Mouse (Mus musculus) embryonic stem cell, embryonic (primary cell): ENCODE data around the gene Eddm3b.

Experiments
- CTCF ChIA-PET, 4 experiments: fragments of 300-600 bp in 2 of 4; fragments of 350-600 bp in 2 of 4; sonication (Branson Sonifier 250); formaldehyde crosslinking; loops; one replicate each; lab custom pipeline; 2022; ENCODE audit warnings: inconsistent platforms in 2 of 4; lab: Charles Lee
- POLR2A ChIA-PET, 4 experiments: fragments of 300-600 bp in 2 of 4; fragments of 350-600 bp in 2 of 4; sonication (Branson Sonifier 250); formaldehyde crosslinking; loops; one replicate each; lab custom pipeline; 2022; ENCODE audit warnings: antibody characterized with exemption in 4 of 4, inconsistent platforms in 1 of 4; lab: Charles Lee

The Eddm3b gene

DNA sequence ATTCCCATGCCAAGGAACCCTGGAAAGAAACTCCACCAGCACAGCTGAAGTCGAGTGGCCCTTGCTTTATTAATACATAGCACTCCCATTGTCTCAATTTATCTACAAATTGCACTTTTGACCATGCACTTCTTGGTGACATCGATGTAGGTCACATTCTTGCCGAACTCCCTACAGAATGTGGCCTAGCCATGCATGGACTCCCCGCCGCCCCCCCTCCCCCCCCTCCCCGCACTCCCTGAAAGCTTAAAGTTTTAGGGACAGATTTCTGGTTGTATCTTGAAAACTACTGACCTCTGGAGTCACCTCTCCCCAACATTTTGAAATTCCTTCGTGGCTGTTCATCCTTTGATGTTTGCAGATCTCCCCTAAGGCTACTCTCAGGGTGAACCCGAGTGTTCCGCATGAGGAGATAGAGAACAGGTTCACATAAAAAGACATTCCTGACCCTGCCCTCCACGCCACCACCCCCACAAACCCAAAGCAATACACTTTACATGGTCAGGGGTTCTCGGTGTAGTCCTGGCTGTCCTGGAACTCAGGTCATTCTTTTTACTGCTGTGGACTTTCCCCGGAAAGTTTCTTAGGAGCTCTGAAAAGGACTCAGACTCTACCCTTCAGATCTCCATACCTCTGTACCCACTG, at the start of gene Eddm3b:
Gene Eddm3b (plus strand): TSS at position 511 of the 645 bp plus-strand sequence.
- ChIA-PET POLR2A (interaction anchor here in 1 of 4 experiments (1.2 kb wide), 1 partner anchor 16 kb away, joined by 3 read pairs; no protein-coding TSS in a partner anchor), CTCF (no interaction called here)

- CTCF ChIA-PET = interaction anchor here in 3 of 4 experiments (0.6 to 1.1 kb wide), 9 partner anchors 9 to 682 kb away, joined by 3 to 9 read pairs (median 3); no protein-coding TSS in a partner anchor
- POLR2A ChIA-PET = interaction anchor here in 2 of 4 experiments (0.6 to 2.6 kb wide), 5 partner anchors 20 to 131 kb away, joined by 3 to 8 read pairs (median 4); partner anchors contain the start of genes Ang (in 1 of the 2) and Rnase4 (in 1 of the 2)
Observed at GRCm38 (mm10) chr14:51068956-51069355, 45.3 kb upstream of the Eddm3b start.

DNA sequence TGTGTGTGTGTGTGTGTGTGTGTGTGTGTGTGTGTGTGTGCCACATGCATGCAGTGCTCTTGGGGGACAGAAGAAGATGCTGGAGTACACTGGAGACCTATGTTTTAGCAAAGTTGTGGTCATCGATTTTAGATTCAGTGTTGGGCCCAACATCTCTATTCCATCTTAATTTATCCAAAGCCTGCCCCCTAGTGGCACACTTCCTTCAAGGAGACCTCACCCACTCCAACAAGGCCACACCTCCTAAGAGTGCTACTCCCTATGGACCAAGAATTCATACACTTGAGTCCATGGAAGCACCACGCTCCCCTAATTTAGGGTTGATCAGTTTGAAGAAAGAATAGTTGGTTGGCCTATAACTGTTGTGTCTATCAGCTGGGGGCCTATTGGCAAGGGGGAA, 44.6 kb upstream of the Eddm3b start:
- ChIA-PET CTCF (interaction anchor here in 3 of 4 experiments (0.6 to 0.7 kb wide), 7 partner anchors 8 to 683 kb away, joined by 3 to 9 read pairs (median 3); no protein-coding TSS in a partner anchor), POLR2A (interaction anchor here in 2 of 4 experiments (0.6 to 2.6 kb wide), 6 partner anchors 9 to 262 kb away, joined by 3 to 8 read pairs (median 4); partner anchors contain the start of genes Ccnb1ip1 (in 1 of the 2) and Parp2 (in 1 of the 2))

GRCm38 (mm10) chr14:51074335-51074734, 39.9 kb upstream of the Eddm3b start, which contains the start of gene Olfr750:
Gene Olfr750 (minus strand): TSS chr14:51074435.
- POLR2A ChIA-PET = no interaction called here
- CTCF ChIA-PET = no interaction called here

DNA sequence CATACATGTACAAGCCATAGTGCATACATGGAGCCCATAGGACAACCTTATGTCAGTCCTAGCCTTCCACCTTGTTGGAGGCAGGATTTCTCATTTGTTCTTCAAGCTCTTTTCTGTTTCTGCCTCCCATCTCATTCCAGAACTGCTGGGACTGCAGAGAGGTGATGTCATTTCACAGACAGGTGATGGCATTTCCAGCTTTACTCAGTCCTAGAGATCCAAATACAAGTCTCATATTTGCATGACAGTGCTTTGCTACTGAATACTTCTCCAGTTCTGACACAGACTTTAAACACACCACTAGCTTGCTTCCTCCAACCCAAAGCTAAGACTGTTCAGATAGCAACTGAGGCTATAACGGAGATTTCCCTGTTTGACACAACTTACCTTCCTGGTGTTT, 35.0 kb upstream of the Eddm3b start:
- ChIA-PET CTCF (interaction anchor here in 1 of 4 experiments (0.7 kb wide), 1 partner anchor 54 kb away, joined by 3 read pairs; no protein-coding TSS in a partner anchor), POLR2A (interaction anchor here in 1 of 4 experiments (0.5 to 2.7 kb wide), 6 partner anchors 9 to 148 kb away, joined by 3 to 7 read pairs (median 4); partner anchors contain the start of genes Pip4p1 and Pnp)

- ChIA-PET CTCF (no interaction called here), POLR2A (interaction anchor here in 1 of 4 experiments (1.1 to 1.3 kb wide), 2 partner anchors 13 to 273 kb away, joined by 4 read pairs; no protein-coding TSS in a partner anchor)
Observed at GRCm38 (mm10) chr14:51081035-51081434, 33.2 kb upstream of the Eddm3b start.

DNA sequence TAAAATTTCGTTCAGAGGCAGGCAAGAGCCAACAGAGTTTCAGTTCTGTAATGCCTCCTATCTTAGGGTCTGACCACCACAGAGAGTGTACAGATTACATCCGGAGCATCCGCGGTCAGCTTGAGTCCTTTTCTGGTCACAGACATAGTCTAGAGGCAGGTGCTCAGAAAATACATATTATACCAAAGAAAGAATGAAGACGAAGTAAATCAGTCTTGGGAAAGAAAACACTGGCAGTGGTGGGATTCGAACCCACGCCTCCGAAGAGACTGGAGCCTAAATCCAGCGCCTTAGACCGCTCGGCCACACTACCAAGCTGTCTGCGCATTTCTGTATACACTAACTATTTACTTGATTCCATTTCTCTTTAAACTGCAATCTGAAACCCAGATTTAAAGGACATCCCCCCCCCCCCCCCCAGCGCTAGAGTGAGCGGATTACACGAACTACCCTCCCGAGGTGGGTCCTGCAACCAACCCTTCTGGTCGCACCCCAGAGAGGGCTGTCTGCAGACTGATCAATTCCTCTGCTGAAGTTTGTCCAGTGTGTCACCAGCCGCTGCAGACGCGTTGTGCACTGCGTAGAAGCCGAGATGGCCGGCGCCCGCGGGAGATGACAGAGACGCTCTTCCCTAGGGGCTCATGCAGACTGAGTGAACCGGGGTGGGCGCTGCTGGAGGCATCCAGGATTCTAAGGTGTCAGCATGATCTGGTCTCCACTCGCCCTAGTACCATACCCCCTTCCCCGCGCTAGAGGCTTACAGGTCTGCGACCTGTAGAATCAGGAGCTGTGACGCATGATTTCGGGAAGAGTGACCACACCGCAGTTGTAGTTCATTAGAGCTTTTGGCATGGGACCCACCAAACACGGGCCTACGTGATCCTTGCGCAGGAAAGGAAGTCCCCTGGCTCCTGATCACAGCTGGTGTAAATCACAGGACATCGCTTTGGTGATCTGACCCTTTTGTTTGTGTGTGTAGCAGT, 31.3 kb upstream of the Eddm3b start:
- ChIA-PET POLR2A (interaction anchor here in 3 of 4 experiments (0.5 to 1.4 kb wide), 8 partner anchors 9 to 1086 kb away, joined by 3 to 9 read pairs (median 3); partner anchors contain the start of genes Ccnb1ip1 (in 1 of the 3), Parp2 (in 1 of the 3) and Ttc5 (in 1 of the 3)), CTCF (interaction anchor here in 3 of 4 experiments (0.6 to 1.0 kb wide), 4 partner anchors 18 to 94 kb away, joined by 3 read pairs; no protein-coding TSS in a partner anchor)

DNA sequence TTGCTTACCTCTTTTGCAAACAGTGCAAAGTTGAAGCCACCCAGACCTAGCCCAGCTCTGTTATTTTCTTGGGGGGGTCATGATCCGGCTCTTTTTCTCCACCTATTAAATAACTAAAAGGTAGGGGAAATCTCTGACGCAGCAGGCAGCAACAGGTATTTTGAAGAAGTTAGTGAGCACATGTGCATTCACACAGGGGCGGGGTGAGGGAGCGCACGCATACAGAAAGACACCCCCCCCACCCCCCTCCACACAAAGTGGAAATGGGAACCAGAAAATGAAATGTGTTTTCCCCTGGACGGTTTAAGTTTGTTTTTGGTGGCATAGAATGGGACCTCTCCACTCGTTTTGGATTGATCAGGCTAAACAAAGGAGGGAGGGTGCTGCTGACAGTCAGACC, 30.4 kb upstream of the Eddm3b start:
- POLR2A ChIA-PET = interaction anchor here in 3 of 4 experiments (0.5 to 1.4 kb wide), 8 partner anchors 8 to 1087 kb away, joined by 3 to 9 read pairs (median 3); partner anchors contain the start of genes Ccnb1ip1 (in 1 of the 3), Parp2 (in 1 of the 3) and Ttc5 (in 1 of the 3)
- CTCF ChIA-PET = interaction anchor here in 2 of 4 experiments (0.6 to 1.0 kb wide), 3 partner anchors 19 to 93 kb away, joined by 3 read pairs; no protein-coding TSS in a partner anchor

- ChIA-PET POLR2A (interaction anchor here in 1 of 4 experiments (1.5 kb wide), 1 partner anchor 19 kb away, joined by 4 read pairs; no protein-coding TSS in a partner anchor), CTCF (interaction anchor here in 1 of 4 experiments (0.5 kb wide), 1 partner anchor 188 kb away, joined by 3 read pairs; no protein-coding TSS in a partner anchor)
Observed at GRCm38 (mm10) chr14:51085086-51085485, 29.1 kb upstream of the Eddm3b start.

- CTCF ChIA-PET = interaction anchor here in 1 of 4 experiments (0.6 kb wide), 1 partner anchor 12 kb away, joined by 3 read pairs; no protein-coding TSS in a partner anchor
- POLR2A ChIA-PET = interaction anchor here in 1 of 4 experiments (1.5 kb wide), 1 partner anchor 20 kb away, joined by 4 read pairs; no protein-coding TSS in a partner anchor
Observed at GRCm38 (mm10) chr14:51085911-51086310, 28.3 kb upstream of the Eddm3b start.

DNA sequence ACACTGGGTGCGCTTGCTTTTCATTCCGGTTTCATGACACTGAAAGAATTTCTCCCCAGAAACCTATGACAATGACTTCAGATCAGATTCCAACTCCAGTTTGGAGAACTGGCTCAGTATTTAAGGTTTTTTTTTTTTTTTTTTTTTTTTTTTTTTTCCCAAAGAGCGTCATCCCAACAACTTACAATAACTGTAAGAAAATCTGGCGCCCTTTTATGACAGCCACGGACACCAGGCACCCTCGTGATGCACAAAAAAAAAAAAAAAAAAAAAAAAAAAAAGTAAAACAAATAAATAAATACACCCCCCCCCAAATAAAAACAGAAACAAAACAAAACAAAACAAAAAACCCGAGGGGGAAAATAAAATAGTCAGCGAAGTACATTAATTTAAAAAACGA, 26.5 kb upstream of the Eddm3b start:
- ChIA-PET POLR2A (interaction anchor here in 2 of 4 experiments (1.0 to 3.5 kb wide), 5 partner anchors 10 to 281 kb away, joined by 3 to 23 read pairs (median 14); partner anchors contain the start of genes Ccnb1ip1 (in 1 of the 2) and Parp2 (in 1 of the 2)), CTCF (interaction anchor here in 1 of 4 experiments (1.7 kb wide), 1 partner anchor 10 kb away, joined by 4 read pairs; no protein-coding TSS in a partner anchor)

DNA sequence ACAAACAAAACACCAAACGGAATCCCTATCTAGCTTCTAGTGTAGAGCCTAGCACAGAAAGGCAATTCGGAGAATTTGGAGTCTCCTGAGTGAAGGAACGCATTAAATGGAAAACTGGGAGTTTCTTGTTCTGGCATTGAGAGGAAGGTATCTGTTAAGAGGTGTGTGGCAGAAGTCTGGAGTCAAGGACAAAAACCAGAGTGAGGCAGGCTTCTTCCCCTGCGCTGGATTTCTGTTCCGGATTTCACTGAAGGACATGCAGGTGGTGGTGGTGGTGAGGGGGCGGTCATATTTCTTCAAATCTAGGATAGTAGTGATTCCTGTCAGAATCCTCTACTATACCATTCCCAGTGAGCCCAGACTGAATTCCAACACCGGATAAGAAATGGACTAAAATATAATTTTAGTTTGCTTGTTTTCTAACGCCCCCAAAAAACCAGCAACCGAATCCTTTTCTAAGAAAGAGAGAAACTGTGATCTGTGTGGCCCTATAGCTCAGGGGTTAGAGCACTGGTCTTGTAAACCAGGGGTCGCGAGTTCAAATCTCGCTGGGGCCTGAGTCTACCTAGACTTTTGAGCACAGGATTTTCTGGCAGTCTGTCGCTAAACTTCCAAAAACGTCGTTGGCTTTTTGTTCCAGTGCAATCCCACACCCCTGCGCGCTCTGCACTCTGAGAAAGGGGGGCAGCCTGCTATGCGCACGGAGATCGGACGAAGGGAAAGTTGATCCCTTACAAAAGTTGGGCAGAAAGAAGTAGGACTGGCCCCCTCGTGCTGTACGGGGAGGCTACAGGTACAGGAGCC, 25.9 kb upstream of the Eddm3b start:
- ChIA-PET POLR2A (interaction anchor here in 3 of 4 experiments (0.8 to 3.5 kb wide), 21 partner anchors 10 to 1016 kb away, joined by 3 to 23 read pairs (median 5); partner anchors contain the start of genes Ccnb1ip1 (in 2 of the 3), Parp2 (in 2 of the 3), Hnrnpc (in 1 of the 3) and Pip4p1 (in 1 of the 3)), CTCF (interaction anchor here (0.7 to 1.9 kb wide), 11 partner anchors 10 to 1304 kb away, joined by 3 to 14 read pairs (median 5); no protein-coding TSS in a partner anchor)

- POLR2A ChIA-PET = interaction anchor here in 3 of 4 experiments (0.7 to 3.5 kb wide), 25 partner anchors 9 to 1015 kb away, joined by 3 to 23 read pairs (median 4); partner anchors contain the start of genes Ccnb1ip1 (in 3 of the 3), Parp2 (in 3 of the 3), Hnrnpc (in 2 of the 3) and Zfp219 (in 2 of the 3)
- CTCF ChIA-PET = interaction anchor here (0.7 to 1.9 kb wide), 13 partner anchors 9 to 1305 kb away, joined by 3 to 14 read pairs (median 4); no protein-coding TSS in a partner anchor
Observed at GRCm38 (mm10) chr14:51088970-51089673, 25.1 kb upstream of the Eddm3b start.

DNA sequence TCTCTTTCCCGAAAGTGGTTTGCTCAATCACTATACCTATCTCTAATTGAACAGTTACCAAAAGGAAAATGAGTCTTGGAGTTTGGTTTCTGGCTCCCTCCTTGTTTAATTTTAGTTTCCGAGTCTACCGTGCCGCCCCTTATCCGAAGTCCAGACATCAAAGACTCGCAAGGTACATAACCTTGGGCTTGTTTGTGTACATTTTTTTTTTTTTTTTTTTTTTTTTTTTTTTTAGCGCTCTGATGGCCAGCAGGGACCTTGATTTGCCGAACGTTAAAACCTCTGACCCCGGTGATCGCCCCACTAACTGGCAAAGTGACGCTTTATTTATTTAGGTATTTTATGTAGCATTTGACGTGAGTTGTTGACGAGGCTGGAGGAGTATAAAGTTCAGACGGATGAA, 24.6 kb upstream of the Eddm3b start:
- ChIA-PET POLR2A (interaction anchor here in 3 of 4 experiments (0.7 to 3.5 kb wide), 23 partner anchors 9 to 1015 kb away, joined by 3 to 23 read pairs (median 5); partner anchors contain the start of genes Ccnb1ip1 (in 3 of the 3), Parp2 (in 3 of the 3), Hnrnpc (in 2 of the 3) and Zfp219 (in 2 of the 3)), CTCF (interaction anchor here (0.8 to 1.9 kb wide), 11 partner anchors 8 to 289 kb away, joined by 3 to 14 read pairs (median 5); no protein-coding TSS in a partner anchor)
